ENCODE assay signal across 9 mouse cellular contexts in the genomic region with DNA sequence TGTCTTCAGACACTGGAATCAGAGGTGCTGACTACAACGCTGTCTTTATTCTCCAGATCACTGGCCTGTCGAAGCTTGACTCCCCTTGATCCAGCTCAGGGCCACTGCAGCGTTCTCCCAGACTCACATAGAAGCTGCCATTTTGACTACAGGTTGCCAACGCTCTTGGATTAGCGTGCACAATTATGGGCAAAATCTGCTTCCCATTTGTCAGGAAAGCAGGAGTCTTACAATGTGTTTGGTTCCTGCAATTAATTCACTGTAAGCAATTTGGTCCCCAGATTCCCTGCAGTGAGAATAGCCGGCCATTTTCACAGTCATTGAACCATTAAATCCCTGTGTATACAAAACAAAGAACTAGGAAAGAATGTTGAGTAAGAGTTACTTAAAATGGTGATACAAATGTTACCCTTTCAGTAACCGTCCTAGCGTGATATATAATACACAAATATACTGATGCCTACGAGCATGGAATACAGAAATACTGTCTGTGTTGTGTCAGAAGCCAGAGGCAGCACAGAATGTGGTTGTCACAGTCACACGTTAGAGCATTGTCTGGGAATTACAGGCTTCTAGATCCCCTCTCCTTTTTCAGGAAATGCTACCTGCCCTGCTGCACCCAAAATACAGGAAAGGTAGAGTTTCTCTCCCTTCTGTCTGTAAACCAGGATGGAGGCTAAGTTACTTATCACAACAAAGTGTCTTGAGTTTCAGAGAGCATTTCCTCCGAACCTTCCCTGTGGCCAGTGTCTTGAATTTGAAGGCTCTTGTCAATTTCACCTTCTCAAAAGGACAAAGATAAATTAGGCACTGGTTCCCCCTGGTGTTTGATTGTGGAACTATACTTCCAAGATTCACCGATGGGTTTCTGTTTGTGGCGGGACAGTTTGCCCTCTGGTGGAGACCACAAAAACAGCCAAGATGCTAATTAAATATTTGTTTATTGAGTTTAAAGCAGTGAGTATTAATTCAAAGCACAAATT. TPM values are rescaled to one million over a fixed set of nuclear protein-coding genes. Genes with fewer than 3 reads are reported as not detected.
DNase-seq lines count a peak whose midpoint lies in the region; ATAC-seq lines count a peak whose summit lies in the region.
"Had no signal": no experiment of that assay in that cellular context is flagged by ENCODE, and none has a peak within 500 bp of the region (broad histone marks: within the 10 kb centered on the region; RNA-seq: fewer than 3 reads in every experiment).

No protein-coding gene starts in this region.

- no peak overlapping the region for H3K9ac ChIP-seq in intestine, embryonic 15.5 days

- H3K36me3 ChIP-seq in intestine, embryonic 15.5 days: no peaks in the 10 kb centered on the region

- intact Hi-C loops in left cerebral cortex, postnatal 36 days (cut with DNase I): loop anchor here (1.0 to 10.0 kb wide), 3 partner anchors 269 to 427 kb away; no protein-coding TSS in a partner anchor

- H3K9me3 ChIP-seq in intestine, embryonic 15.5 days: no peaks in the 10 kb centered on the region

- no peak overlapping the region for H3K27ac ChIP-seq in intestine, embryonic 15.5 days

- 49% methylated on average over 13 of the region's 13 CpGs for WGBS in intestine, embryonic 15.5 days

- peak; percentile 41; the same call in 1 of the 2 replicates for ATAC-seq in intestine, embryonic 15.5 days

- no peak overlapping the region for H3K4me2 ChIP-seq in intestine, embryonic 15.5 days (replicated peaks)

- H3K4me1 ChIP-seq in intestine, embryonic 15.5 days (replicated peaks): no peaks in the 10 kb centered on the region

- DNase-seq in 3T3-L1 (ENCODE audit: low read depth, low spot score) (peak; percentile 96), WW6 (ENCODE audit: low read depth, low spot score) (peak; percentile 47)
- DNase-seq in cerebellum, postnatal 25 days: peak; percentile 57 to 82
- DNase-seq in frontal cortex, postnatal 25 days (ENCODE audit: low spot score in 2 of 2): peak; percentile 30 to 86
- DNase-seq in left cerebral cortex, postnatal 36 days (ENCODE audit: low spot score in 2 of 2): peak; percentile 42 to 76
- peak; percentile 58 to 71 for DNase-seq in monocyte, adult 2 months (ENCODE audit: low read depth in 1 of 2, low spot score in 2 of 2)
- DNase-seq in spleen, postnatal 4 days (ENCODE audit: low spot score in 2 of 2): peak; percentile 81 to 83

- no peaks in the 10 kb centered on the region for H3K27me3 ChIP-seq in intestine, embryonic 15.5 days (replicated peaks)

- H3K4me3 ChIP-seq in intestine, embryonic 15.5 days (replicated peaks): no peak overlapping the region
- H3K4me3 ChIP-seq: erythroblast, embryonic 14.5 days had no signal

RNA-seq across cellular contexts. Expression of a gene that starts 34.0 kb away (rescaled TPM):
- 11.0 and 11.2 TPM in 2 replicates for polyA plus RNA-seq in intestine, embryonic 15.5 days (2015; fragmentation: Nextera tagmentation; extraction: Ambion mirVana)
- total RNA-seq in left cerebral cortex, postnatal 36 days (2021): 10 to 100 TPM; 84.3 to 86.1 TPM
